Mouse (Mus musculus): Measurements from ENCODE around the gene D230025D16Rik. TPM values are rescaled to one million over a fixed set of nuclear protein-coding genes. Genes with fewer than 3 reads are reported as not detected.

D230025D16Rik gene
- total and polyA plus RNA-seq, 2 experiments from 2014 or later: 25.5 to 40.7 TPM

DNA sequence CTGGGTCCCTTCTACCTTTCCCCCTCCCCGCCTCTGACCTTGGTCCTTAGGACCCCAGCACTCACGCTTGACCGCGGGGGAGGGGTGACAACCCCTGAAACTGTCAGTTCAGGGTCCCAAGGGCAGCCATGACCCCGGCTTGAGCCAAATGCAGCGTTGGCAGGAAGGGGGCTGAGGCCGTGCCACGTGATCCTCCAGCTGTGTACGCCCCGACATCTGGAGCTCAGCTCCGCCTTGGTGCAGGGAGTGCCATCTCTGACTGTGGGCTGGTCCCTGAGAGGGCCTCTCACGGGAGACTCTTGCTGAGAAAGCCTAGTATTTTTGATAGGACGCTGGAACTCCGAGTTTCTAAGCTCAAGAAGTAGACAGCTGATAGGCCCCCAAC lies 30.0 kb downstream of the D230025D16Rik start, which contains the start of gene B3gnt9:
Gene B3gnt9, minus strand, starts transcription at position 188 of the 385 bp plus-strand sequence.
- Histone ChIP-seq H3K4me2 (ENCODE audit: low read depth) (peak within 1 kb of the TSS; percentile 92), H3K27ac (ENCODE audit: low read depth, low read length) (no peak within 1 kb of the TSS), H3K9ac (peak within 1 kb of the TSS; percentile 73), H3K4me1 (ENCODE audit: insufficient read depth) (peaks cover 4% of the 10 kb centered on the region), H3K4me3 (ENCODE audit: low read depth, low read length) (peak within 1 kb of the TSS; percentile 56), H3K27me3 (ENCODE audit: insufficient read depth, low read length) (peaks cover 27% of the 10 kb centered on the region), H3K36me3 (ENCODE audit: insufficient read depth) (peaks cover 32% of the 10 kb centered on the region), H3K9me3 (ENCODE audit: low read length) (no peaks in the 10 kb centered on the region)
- ATAC-seq (0 out of 2 replicates have a peak, but pooled peaks have one; percentile 17), DNase-seq (no peak)
- no peak for TF ChIP-seq CTCF (IDR thresholded peaks at IDR 0.05; ENCODE audit: low read depth)
- WGBS: 4% methylated on average over 14 of the region's 14 CpGs

DNA sequence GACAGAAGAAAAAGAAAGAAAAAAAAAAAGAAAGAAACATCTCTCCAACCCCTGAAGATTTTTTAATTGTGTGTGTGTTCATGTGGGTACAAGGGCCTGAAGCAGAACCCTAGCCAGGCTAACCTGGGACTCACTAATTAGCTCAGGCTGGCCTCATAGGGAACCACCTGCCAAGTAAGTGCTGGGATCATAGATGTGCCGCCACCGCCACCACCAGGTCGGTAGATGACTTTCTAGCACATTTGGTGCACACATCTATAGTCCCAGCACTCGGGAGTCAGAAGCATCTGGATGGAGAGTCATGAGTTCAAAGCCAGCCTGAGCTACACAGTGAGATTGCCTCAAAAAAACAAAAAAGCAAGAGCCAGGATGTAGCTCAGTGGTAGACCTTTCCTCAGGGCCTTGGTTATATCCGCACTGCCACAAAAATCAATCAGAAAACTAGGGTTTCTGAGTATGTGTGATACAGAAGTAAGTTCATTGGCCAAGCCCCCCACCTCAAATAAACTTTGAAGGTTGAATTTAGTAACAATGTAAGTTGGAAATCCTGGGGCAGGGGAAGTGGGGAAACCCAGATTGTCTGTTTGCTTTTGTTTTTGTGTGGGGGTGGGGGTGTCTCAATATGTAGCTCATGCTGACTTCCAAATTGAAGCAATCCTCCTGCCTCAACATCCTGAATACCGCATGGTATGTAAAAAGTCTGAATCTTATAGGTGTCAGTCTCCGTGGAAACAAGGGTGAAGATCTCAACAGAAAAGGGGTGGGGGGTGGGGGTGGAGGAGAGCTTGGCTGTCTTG lies 32.6 kb downstream of the D230025D16Rik start:
- Histone ChIP-seq H3K4me1 (ENCODE audit: insufficient read depth) (peaks cover 4% of the 10 kb centered on the region), H3K4me2 (ENCODE audit: low read depth) (no peak overlapping the region), H3K4me3 (ENCODE audit: low read depth, low read length) (no peak overlapping the region), H3K9ac (no peak overlapping the region), H3K9me3 (ENCODE audit: low read length) (no peaks in the 10 kb centered on the region), H3K36me3 (ENCODE audit: insufficient read depth) (peaks cover 10% of the 10 kb centered on the region; the same call in 1 of the 2 replicates), H3K27ac (ENCODE audit: low read depth, low read length) (no peak overlapping the region), H3K27me3 (ENCODE audit: insufficient read depth, low read length) (peaks cover 44% of the 10 kb centered on the region)
- WGBS: 69% methylated on average over 7 of the region's 7 CpGs
- ATAC-seq (no peak), DNase-seq (no peak)
- TF ChIP-seq CTCF (IDR thresholded peaks at IDR 0.05; ENCODE audit: low read depth): no peak

DNA sequence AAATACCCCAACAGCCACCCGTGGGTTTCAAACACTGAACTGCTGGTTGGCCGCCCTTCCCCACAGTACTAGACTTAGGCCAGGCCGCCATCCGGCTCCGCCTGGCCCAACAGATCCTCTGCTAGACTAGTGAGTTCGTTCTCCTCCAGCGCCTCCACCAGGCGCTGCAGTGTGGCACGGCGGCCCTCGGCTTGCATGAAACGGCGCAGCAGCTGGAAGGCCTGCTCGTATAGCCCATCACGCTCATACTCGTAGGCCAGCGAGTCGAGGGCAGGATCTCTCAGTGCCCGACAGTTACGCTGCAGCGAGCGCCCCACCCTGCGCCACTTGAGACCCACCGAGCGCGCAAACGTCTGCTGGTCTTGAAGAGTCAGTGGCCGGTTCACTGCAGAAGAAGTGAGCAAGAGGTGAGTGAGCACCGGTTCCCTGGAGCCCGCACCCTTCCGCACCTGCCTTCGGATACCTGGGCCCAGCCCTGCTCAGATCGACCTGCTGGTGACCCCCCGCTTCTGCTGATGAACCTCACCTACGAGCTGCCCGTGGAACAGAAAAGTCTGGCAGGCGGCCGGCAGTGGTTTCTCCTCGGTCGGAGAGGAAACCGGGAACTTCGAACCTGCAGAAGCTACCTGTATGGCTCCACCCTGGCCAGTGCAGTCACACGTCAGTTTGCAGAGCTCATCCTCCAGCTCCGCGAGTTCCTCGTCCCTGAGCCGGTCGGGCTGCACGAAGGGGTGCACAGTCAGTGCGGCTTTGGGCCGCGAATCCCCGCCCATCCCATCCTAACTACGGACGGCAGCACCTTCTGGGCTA lies 34.2 kb downstream of the D230025D16Rik start:
- H3K27ac ChIP-seq (ENCODE audit: low read depth, low read length): no peak overlapping the region
- DNase-seq (no peak), ATAC-seq (peak; percentile 19)
- peak; percentile 54 for TF ChIP-seq CTCF (IDR thresholded peaks at IDR 0.05; ENCODE audit: low read depth)
- H3K4me3 ChIP-seq (ENCODE audit: low read depth, low read length): peak overlapping the region; percentile 36
- peak overlapping the region; percentile 64 for H3K4me2 ChIP-seq (ENCODE audit: low read depth)
- H3K4me1 ChIP-seq (ENCODE audit: insufficient read depth): peaks cover 4% of the 10 kb centered on the region
- H3K27me3 ChIP-seq (ENCODE audit: insufficient read depth, low read length): peaks cover 48% of the 10 kb centered on the region
- H3K9ac ChIP-seq: peak overlapping the region; percentile 33; the same call in 1 of the 2 replicates
- H3K9me3 ChIP-seq (ENCODE audit: low read length): no peaks in the 10 kb centered on the region
- 3% methylated on average over 55 of the region's 55 CpGs for WGBS
- no peaks in the 10 kb centered on the region for H3K36me3 ChIP-seq (ENCODE audit: insufficient read depth)

DNA sequence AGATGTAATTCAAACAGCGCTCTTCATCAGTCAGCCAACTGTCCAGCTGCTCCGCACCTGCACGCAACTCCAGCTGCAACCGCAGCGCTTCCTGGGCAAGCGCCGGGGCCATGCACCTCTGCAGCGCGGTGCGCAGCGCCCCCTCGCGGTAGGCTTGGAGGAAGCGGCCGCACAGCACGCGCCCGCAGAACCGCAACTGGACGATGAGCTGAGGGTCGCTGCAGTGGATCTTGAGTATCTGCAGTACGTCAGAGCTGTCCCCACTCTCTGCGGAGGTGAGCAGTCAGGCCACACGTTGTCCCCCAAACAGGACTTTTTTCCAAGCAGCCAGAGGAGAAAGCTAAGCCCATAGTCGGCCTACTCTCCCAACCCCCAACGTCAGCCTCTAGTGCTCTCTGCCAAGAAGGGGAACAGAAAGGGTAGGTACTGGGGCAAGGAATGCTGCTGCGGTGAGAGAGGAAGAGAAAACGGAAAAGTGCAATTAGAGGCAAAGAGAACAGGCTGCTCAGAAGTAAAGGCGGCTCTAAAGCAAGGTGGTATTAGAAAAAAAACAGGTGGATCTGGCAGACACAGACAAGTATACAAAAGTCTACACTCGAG lies 34.9 kb downstream of the D230025D16Rik start:
- peak overlapping the region; percentile 33; the same call in 1 of the 2 replicates for H3K9ac ChIP-seq
- H3K27ac ChIP-seq (ENCODE audit: low read depth, low read length): no peak overlapping the region
- no peaks in the 10 kb centered on the region for H3K36me3 ChIP-seq (ENCODE audit: insufficient read depth)
- peaks cover 2% of the 10 kb centered on the region for H3K4me1 ChIP-seq (ENCODE audit: insufficient read depth)
- H3K4me2 ChIP-seq (ENCODE audit: low read depth): peak overlapping the region; percentile 64
- H3K27me3 ChIP-seq (ENCODE audit: insufficient read depth, low read length): peaks cover 48% of the 10 kb centered on the region
- WGBS: 3% methylated on average over 30 of the region's 30 CpGs
- no peaks in the 10 kb centered on the region for H3K9me3 ChIP-seq (ENCODE audit: low read length)
- H3K4me3 ChIP-seq (ENCODE audit: low read depth, low read length): peak overlapping the region; percentile 36
- DNase-seq (peak; percentile 79), ATAC-seq (peak; percentile 62)
- peak; percentile 97 for TF ChIP-seq CTCF (IDR thresholded peaks at IDR 0.05; ENCODE audit: low read depth)

DNA sequence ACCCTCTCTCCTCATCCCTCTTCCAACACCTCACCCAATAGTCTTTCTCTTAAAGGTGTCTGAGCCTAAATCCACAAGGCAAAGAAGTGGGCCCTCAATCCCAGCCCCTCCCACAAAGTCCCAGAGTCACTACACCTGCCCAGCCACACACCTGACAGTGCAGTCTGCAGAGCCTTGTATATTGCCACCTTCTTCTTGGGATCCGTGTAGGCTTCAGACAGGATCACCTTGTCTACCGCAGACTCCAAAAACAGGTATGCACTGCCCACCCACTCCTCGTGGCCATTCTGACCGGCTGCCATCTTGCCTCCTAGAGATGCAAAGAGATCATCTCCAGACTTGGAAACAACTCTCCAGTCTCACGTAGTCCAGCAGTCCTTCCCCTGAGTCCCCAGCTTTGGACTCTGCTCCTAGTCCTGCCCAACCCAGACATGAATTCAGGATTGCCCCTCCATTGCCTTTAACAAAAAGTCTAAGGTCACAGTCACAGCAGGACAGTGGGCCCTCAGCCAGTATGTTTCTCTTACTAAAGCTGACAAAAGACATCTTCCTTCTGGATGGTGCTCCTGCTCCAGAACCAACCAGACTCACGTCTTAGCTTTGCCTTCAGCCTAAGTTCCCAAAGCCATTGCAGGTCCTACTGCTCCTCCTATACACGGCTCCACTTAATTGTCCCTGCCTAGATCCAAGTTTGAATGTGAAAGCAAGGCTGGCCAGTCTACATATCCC lies 35.6 kb downstream of the D230025D16Rik start:
- no peak for TF ChIP-seq CTCF (IDR thresholded peaks at IDR 0.05; ENCODE audit: low read depth)
- ATAC-seq (no peak), DNase-seq (no peak)
- Histone ChIP-seq H3K9ac (no peak overlapping the region), H3K27ac (ENCODE audit: low read depth, low read length) (no peak overlapping the region), H3K36me3 (ENCODE audit: insufficient read depth) (no peaks in the 10 kb centered on the region), H3K27me3 (ENCODE audit: insufficient read depth, low read length) (peaks cover 53% of the 10 kb centered on the region), H3K4me1 (ENCODE audit: insufficient read depth) (no peaks in the 10 kb centered on the region), H3K4me3 (ENCODE audit: low read depth, low read length) (no peak overlapping the region), H3K4me2 (ENCODE audit: low read depth) (no peak overlapping the region), H3K9me3 (ENCODE audit: low read length) (no peaks in the 10 kb centered on the region)
- 60% methylated on average over 7 of the region's 7 CpGs for WGBS

DNA sequence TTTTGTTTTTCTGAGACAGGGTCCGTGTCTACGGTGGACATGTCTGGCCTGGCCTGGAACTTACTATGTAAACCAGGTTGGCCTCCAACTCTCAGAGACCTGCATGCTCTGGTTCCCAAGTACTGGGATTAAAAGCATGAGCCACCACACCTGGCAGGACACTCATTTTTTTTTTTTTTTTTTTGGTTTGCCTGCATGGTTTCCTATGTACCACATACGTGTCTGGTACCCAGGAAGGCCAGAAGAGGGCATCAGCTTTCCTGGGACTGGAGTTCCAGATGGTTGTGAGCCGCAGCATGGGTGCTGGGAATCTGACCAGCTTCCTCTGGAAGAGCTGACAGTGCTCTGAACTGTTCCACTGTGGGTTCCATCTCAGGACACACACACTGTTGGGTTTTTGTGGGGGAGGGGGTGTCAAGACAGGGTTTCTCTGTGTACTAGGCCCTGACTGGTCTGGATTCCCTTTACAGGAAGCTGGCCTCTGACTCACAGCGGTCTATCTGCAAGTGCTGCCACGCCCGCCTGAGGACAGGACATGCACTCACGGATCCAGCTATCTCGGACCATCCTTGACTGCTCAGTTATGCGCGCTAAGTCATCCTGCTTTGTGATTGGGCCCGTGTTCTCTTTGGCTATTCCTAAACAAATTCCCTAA lies 36.5 kb downstream of the D230025D16Rik start:
- no peak overlapping the region for H3K9ac ChIP-seq
- 87% methylated on average over 12 of the region's 12 CpGs for WGBS
- no peaks in the 10 kb centered on the region for H3K9me3 ChIP-seq (ENCODE audit: low read length)
- DNase-seq (no peak), ATAC-seq (no peak)
- H3K4me3 ChIP-seq (ENCODE audit: low read depth, low read length): no peak overlapping the region
- no peak for TF ChIP-seq CTCF (IDR thresholded peaks at IDR 0.05; ENCODE audit: low read depth)
- H3K4me1 ChIP-seq (ENCODE audit: insufficient read depth): no peaks in the 10 kb centered on the region
- H3K4me2 ChIP-seq (ENCODE audit: low read depth): no peak overlapping the region
- peaks cover 59% of the 10 kb centered on the region for H3K27me3 ChIP-seq (ENCODE audit: insufficient read depth, low read length)
- H3K27ac ChIP-seq (ENCODE audit: low read depth, low read length): no peak overlapping the region
- H3K36me3 ChIP-seq (ENCODE audit: insufficient read depth): no peaks in the 10 kb centered on the region

All from forebrain, postnatal 0 days (tissue).